Mouse (Mus musculus): ENCODE data around the gene Ano8. TPM values are rescaled to one million over a fixed set of nuclear protein-coding genes. Genes with fewer than 3 reads are reported as not detected.

Ano8 gene
- polyA plus RNA-seq, 1 experiment from 2014 or later = 0.26 TPM

DNA sequence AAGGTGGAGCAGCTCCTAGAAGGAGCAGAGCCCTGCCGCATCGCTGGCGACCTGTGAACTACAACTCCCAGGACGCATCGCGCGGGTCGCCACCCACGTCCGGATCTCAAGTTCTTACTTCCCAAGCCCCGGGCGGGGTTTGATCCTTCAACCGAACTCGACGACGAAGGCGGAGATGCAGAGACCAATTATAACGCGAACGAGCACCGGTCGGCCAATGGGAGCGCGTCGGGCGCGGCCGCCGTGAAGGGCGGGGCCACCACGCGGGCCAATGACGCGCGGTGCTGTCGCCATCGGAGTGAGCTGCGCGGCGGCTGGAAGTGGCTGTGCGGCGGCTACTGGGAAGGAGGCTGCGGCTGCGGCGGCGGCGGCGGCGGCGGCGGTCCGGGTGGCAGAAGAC lies 16.8 kb downstream of the Ano8 start, which contains the start of gene Dda1:
TSS of gene Dda1 (plus strand) at position 284 of the 400 bp plus-strand sequence.
- Histone ChIP-seq H3K4me2 (ENCODE audit: low read depth, low read length) (peak within 1 kb of the TSS; percentile 90), H3K36me3 (ENCODE audit: control insufficient read depth, insufficient read depth, low read length) (no peaks in the 10 kb centered on the region), H3K9me3 (replicated peaks; ENCODE audit: control insufficient read depth, low read length) (no peaks in the 10 kb centered on the region), H3K9ac (ENCODE audit: low read length) (peak within 1 kb of the TSS; percentile 86), H3K4me3 (replicated peaks; ENCODE audit: low read length) (peak within 1 kb of the TSS; percentile 62), H3K4me1 (ENCODE audit: control insufficient read depth, insufficient read depth, low read length) (peaks cover 23% of the 10 kb centered on the region), H3K27ac (ENCODE audit: low read length) (peak within 1 kb of the TSS; percentile 56; the same call in 1 of the 2 replicates), H3K27me3 (ENCODE audit: control insufficient read depth, insufficient read depth, low read length) (no peaks in the 10 kb centered on the region)
- WGBS = under 1% methylated on average over 47 of the region's 52 CpGs
- ATAC-seq (ENCODE audit: insufficient read depth, low FRiP score) = peak; percentile 90

DNA sequence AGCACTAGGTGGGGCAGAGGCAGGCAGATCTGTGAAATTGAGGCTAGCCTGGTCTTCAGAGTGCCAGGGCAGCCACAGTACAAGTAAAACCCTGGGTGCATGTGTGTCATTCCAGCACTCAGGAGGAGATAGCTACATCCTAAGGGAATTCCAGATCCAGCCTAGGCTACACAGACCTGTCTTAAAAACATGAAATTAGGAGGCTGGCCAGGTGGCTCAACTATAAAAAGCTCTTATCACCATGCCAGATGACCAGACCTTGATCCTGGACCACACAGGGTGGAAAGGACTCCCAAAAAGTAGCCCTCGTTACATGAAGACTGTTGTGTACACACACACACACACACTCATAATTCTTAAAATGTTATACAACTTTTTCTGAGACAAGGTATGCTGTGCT lies 17.8 kb downstream of the Ano8 start:
- H3K4me3 ChIP-seq (replicated peaks; ENCODE audit: low read length) = no peak overlapping the region
- peaks cover 25% of the 10 kb centered on the region for H3K4me1 ChIP-seq (ENCODE audit: control insufficient read depth, insufficient read depth, low read length)
- H3K9me3 ChIP-seq (replicated peaks; ENCODE audit: control insufficient read depth, low read length) = no peaks in the 10 kb centered on the region
- H3K4me2 ChIP-seq (ENCODE audit: low read depth, low read length) = no peak overlapping the region
- no peak overlapping the region for H3K9ac ChIP-seq (ENCODE audit: low read length)
- no peak overlapping the region for H3K27ac ChIP-seq (ENCODE audit: low read length)
- no peak for ATAC-seq (ENCODE audit: insufficient read depth, low FRiP score)
- H3K36me3 ChIP-seq (ENCODE audit: control insufficient read depth, insufficient read depth, low read length) = no peaks in the 10 kb centered on the region
- WGBS = 81% methylated on average over 1 of the region's 1 CpGs
- H3K27me3 ChIP-seq (ENCODE audit: control insufficient read depth, insufficient read depth, low read length) = no peaks in the 10 kb centered on the region

DNA sequence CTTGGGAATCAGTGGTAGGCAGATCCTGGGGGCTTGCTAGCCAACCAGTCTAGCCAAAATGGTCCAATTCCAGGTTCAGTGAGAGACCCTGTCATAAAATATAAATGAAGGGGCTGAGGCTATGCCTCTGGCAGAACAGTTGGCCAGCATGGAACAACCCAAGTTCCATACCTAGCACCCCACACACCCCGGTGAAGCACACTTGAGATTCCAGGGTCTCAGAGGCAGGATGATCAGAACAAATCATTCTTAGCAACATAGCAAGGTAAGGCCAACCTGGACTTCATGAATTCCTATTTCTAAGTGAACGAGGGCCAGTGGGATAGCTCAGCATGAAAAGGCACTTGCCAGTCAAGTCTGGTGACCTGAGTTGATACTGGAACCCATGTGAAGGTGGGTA lies 18.6 kb downstream of the Ano8 start:
- 88% methylated on average over 2 of the region's 2 CpGs for WGBS
- H3K4me2 ChIP-seq (ENCODE audit: low read depth, low read length) = no peak overlapping the region
- no peak overlapping the region for H3K4me3 ChIP-seq (replicated peaks; ENCODE audit: low read length)
- H3K36me3 ChIP-seq (ENCODE audit: control insufficient read depth, insufficient read depth, low read length) = no peaks in the 10 kb centered on the region
- ATAC-seq (ENCODE audit: insufficient read depth, low FRiP score) = no peak
- no peak overlapping the region for H3K27ac ChIP-seq (ENCODE audit: low read length)
- no peaks in the 10 kb centered on the region for H3K27me3 ChIP-seq (ENCODE audit: control insufficient read depth, insufficient read depth, low read length)
- H3K9me3 ChIP-seq (replicated peaks; ENCODE audit: control insufficient read depth, low read length) = no peaks in the 10 kb centered on the region
- no peak overlapping the region for H3K9ac ChIP-seq (ENCODE audit: low read length)
- peaks cover 33% of the 10 kb centered on the region for H3K4me1 ChIP-seq (ENCODE audit: control insufficient read depth, insufficient read depth, low read length)

DNA sequence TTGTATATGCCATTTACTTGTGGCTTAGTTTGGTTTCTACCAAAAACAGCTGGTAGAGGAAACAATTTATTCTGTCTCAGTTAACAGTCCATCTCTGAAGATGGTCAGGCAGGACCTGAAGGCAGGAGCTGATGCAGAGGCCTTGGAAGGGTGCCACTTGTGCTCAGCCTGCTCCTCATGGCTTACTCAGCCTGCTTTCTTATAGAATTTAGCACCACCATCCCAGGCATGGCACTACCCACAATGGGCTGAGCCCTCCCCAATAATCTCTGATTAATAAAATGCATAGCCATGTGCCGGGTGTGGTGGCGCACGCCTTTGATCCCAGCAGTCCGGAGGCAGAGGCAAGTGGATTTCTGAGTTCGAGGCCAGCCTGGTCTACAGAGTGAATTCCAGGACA lies 19.6 kb downstream of the Ano8 start:
- Histone ChIP-seq H3K4me3 (replicated peaks; ENCODE audit: low read length) (no peak overlapping the region), H3K27me3 (ENCODE audit: control insufficient read depth, insufficient read depth, low read length) (no peaks in the 10 kb centered on the region), H3K4me1 (ENCODE audit: control insufficient read depth, insufficient read depth, low read length) (peaks cover 34% of the 10 kb centered on the region), H3K4me2 (ENCODE audit: low read depth, low read length) (no peak overlapping the region), H3K36me3 (ENCODE audit: control insufficient read depth, insufficient read depth, low read length) (no peaks in the 10 kb centered on the region), H3K9me3 (replicated peaks; ENCODE audit: control insufficient read depth, low read length) (no peaks in the 10 kb centered on the region), H3K27ac (ENCODE audit: low read length) (no peak overlapping the region), H3K9ac (ENCODE audit: low read length) (no peak overlapping the region)
- WGBS = 95% methylated on average over 5 of the region's 5 CpGs
- no peak for ATAC-seq (ENCODE audit: insufficient read depth, low FRiP score)

DNA sequence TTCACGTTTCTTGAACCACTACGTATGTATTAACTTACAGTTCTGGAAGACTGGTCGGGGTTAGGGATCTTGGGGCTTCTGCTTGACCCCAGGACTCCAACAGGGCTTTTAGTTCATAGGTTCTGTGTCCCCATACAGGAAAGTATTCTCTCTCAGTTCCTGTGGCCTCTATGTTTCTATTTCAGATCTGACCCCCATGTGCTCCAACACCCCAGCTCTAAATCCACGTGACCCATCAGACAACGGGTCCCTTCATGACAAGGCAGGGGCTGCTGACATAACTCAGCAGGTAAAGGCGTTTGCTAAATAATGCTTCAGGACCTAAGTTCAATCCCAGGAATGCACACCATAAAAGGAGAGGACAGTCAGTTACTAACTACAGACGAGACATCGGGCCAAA lies 20.0 kb downstream of the Ano8 start:
- Histone ChIP-seq H3K27me3 (ENCODE audit: control insufficient read depth, insufficient read depth, low read length) (no peaks in the 10 kb centered on the region), H3K36me3 (ENCODE audit: control insufficient read depth, insufficient read depth, low read length) (no peaks in the 10 kb centered on the region), H3K4me3 (replicated peaks; ENCODE audit: low read length) (peak overlapping the region; percentile 78), H3K4me2 (ENCODE audit: low read depth, low read length) (peak overlapping the region; percentile 81), H3K4me1 (ENCODE audit: control insufficient read depth, insufficient read depth, low read length) (peaks cover 34% of the 10 kb centered on the region), H3K9me3 (replicated peaks; ENCODE audit: control insufficient read depth, low read length) (no peaks in the 10 kb centered on the region), H3K9ac (ENCODE audit: low read length) (peak overlapping the region; percentile 75), H3K27ac (ENCODE audit: low read length) (no peak overlapping the region)
- WGBS = 75% methylated on average over 8 of the region's 8 CpGs
- ATAC-seq (ENCODE audit: insufficient read depth, low FRiP score) = no peak

DNA sequence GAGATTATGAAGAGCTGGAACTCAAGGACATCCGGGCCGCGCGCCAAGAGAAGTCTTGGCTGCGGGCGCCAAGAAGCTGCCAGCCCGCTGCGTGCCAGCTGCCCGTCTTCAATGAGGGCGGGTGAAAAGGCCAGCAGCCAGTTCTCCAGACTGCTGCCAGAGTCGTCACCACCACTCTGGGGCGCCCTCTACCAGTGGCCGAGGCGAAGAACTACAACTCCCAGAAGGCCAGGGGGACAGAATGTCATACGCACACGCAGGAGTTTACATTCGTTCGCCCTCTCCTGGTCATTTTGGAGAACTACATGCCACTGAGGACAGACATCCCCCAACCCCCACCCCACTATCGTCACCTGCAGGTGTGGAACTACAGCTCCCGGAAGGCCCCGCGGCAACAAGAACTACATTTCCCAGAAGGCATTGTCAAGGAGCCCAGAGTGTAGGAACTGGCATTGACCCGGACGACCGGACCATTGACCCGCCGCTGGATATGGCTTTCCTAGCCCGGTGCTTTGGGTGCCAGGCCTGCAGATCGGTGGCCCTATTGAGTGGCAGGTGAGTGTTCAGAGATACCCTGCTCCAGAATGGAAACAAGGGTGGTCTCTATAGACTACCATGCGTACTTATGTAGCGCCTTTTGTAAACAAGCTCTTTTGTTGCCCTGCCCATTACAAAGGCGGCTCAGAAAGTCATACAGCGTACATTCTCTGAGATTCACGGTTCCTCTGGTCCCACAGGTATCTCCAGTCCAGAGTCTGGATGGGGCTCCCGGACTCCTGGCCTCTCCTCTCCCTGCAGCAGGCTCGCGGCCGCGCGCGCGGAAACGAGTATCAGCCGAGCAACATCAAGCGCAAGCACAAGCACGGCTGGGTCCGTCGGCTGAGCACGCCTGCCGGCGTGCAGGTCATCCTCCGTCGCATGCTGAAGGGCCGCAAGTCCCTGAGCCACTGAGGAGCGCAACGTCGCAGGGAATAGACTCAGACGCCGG lies 21.0 kb downstream of the Ano8 start, which contains the start of gene Mrpl34:
TSS of gene Mrpl34 (plus strand) at position 447 of the 988 bp plus-strand sequence.
- Histone ChIP-seq H3K27me3 (ENCODE audit: control insufficient read depth, insufficient read depth, low read length) (no peaks in the 10 kb centered on the region), H3K27ac (ENCODE audit: low read length) (peak within 1 kb of the TSS; percentile 94), H3K9ac (ENCODE audit: low read length) (peak within 1 kb of the TSS; percentile 75), H3K4me1 (ENCODE audit: control insufficient read depth, insufficient read depth, low read length) (peaks cover 25% of the 10 kb centered on the region), H3K4me2 (ENCODE audit: low read depth, low read length) (peak within 1 kb of the TSS; percentile 81), H3K4me3 (replicated peaks; ENCODE audit: low read length) (peak within 1 kb of the TSS; percentile 78), H3K9me3 (replicated peaks; ENCODE audit: control insufficient read depth, low read length) (no peaks in the 10 kb centered on the region), H3K36me3 (ENCODE audit: control insufficient read depth, insufficient read depth, low read length) (no peaks in the 10 kb centered on the region)
- peak; percentile 79 for ATAC-seq (ENCODE audit: insufficient read depth, low FRiP score)
- WGBS = under 1% methylated on average over 59 of the region's 59 CpGs

DNA sequence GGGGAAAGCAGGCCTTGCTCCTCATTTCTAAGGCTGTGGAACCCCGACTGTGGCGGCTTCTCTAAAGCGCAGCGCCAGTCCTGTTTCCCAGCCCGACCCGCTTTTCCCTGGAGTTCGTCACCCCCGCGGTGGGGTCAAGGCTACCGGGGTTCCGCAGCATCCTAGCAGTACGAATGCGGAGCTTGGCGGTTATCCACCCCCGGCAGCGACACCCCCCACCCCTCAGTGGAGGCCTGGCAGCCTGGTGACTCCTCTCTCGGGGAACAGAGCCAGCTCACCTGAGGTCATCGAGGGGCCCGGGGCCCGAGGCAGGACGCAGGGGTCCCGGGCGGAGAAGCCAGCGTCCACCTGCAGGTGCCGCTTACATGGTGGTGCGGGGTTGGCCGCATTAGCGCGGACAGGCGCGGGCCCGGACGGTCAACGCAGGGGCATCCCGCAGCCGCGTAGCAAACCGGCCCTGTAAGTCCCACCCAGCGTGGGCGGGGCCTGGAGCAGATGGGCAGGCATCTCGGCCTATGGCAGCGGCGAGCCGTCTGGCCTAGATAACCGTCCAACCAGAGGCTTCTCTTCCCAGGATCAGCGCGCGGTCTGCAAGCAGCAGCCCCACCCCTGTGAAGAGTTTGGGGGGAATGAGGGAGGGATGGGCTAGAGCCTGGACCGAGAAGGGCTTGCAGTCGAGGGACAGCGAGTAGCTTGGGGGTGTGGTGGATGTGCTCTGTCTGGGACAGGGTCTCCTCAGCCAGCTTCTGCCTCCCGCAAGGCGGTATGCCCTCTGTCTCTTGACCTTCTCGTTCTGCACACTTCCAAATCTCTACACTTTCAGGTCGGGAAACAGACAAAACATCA lies 22.4 kb downstream of the Ano8 start, which contains the start of gene Abhd8:
TSS of gene Abhd8 (minus strand) at position 468 of the 846 bp plus-strand sequence.
- Histone ChIP-seq H3K27me3 (ENCODE audit: control insufficient read depth, insufficient read depth, low read length) (no peaks in the 10 kb centered on the region), H3K9ac (ENCODE audit: low read length) (peak within 1 kb of the TSS; percentile 82), H3K4me3 (replicated peaks; ENCODE audit: low read length) (peak within 1 kb of the TSS; percentile 78), H3K4me1 (ENCODE audit: control insufficient read depth, insufficient read depth, low read length) (peaks cover 24% of the 10 kb centered on the region), H3K9me3 (replicated peaks; ENCODE audit: control insufficient read depth, low read length) (no peaks in the 10 kb centered on the region), H3K27ac (ENCODE audit: low read length) (peak within 1 kb of the TSS; percentile 94), H3K36me3 (ENCODE audit: control insufficient read depth, insufficient read depth, low read length) (no peaks in the 10 kb centered on the region; the same call in 1 of the 2 replicates), H3K4me2 (ENCODE audit: low read depth, low read length) (peak within 1 kb of the TSS; percentile 81)
- peak; percentile 82 for ATAC-seq (ENCODE audit: insufficient read depth, low FRiP score)
- WGBS = under 1% methylated on average over 55 of the region's 55 CpGs

DNA sequence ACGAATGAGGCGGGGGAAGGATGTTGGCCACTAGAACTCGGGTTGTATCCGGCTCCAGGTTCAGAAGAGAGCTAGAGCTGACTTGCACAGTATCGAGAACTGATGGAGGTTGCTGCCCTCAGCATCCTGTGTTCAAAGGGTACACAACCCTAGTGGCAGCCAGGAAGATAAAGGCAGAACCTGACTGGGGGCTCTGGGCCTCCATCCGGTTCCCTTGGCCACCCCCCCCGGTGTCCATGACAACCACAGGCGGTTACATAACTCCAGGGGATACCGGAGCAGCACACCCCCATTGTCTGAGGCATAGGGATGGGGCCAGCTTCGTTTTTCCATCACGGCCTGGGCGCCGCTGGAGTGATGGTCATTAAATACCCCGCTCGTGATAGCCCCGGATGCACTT lies 23.0 kb downstream of the Ano8 start:
- Histone ChIP-seq H3K9me3 (replicated peaks; ENCODE audit: control insufficient read depth, low read length) (no peaks in the 10 kb centered on the region), H3K27me3 (ENCODE audit: control insufficient read depth, insufficient read depth, low read length) (no peaks in the 10 kb centered on the region), H3K27ac (ENCODE audit: low read length) (0 out of 2 replicates have a peak overlapping the region, but pooled peaks have one; percentile 20), H3K9ac (ENCODE audit: low read length) (peak overlapping the region; percentile 82), H3K4me1 (ENCODE audit: control insufficient read depth, insufficient read depth, low read length) (peaks cover 24% of the 10 kb centered on the region), H3K4me3 (replicated peaks; ENCODE audit: low read length) (peak overlapping the region; percentile 78), H3K4me2 (ENCODE audit: low read depth, low read length) (peak overlapping the region; percentile 81), H3K36me3 (ENCODE audit: control insufficient read depth, insufficient read depth, low read length) (no peaks in the 10 kb centered on the region; the same call in 1 of the 2 replicates)
- no peak for ATAC-seq (ENCODE audit: insufficient read depth, low FRiP score)
- WGBS = 4% methylated on average over 16 of the region's 16 CpGs

Measured in stomach, embryonic 16.5 days (tissue).